11 mouse cellular contexts compared by ENCODE assay signal in the genomic region with DNA sequence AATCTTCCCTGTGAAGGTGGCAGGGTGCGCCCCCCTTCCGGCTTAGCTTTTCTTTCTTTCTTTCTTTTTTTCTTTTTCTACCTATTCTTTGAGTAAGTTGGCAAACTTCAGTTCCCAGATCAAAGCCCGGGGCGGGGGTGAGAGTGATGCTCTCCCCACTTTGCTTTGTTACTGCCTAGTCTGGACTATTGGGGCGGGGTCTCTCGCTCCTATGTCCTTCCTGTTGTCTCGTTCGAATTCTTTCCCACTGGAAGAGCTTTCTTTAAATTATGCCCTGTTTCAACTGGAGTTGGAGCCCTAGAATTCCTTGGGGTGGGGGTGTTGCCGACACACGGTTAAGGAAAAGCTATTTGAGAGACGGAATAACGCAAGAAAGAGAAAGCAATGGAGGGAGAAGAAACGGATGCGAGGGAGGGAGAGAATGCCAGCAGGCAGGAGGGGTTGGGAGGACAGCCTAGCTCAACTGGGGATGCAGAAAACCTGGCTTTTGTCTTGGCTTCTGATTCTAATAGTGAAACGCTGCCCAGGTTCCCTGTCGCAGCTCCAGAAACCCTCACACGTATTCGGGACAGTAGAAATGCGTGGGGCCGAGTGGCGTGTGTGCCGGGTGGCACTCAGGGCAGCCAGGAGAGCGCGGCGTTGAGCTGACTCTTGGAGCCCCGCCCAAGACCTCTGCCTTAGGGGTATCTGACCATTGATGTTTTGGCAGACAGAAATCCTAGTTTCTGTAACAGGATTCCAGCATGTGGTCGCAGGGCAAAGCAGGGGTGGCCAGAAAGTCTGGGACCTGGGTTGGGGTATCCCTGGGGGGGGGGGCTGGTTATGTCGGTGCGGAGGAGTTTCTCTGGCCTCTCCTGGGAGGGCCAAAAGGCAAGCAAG. TPM values are rescaled to one million over a fixed set of nuclear protein-coding genes. Genes with fewer than 3 reads are reported as not detected.
DNase-seq lines count a peak whose midpoint lies in the region; ATAC-seq and TF ChIP-seq lines count a peak whose summit lies in the region.
"Had no signal": no experiment of that assay in that cellular context is flagged by ENCODE, and none has a peak within 500 bp of the region (broad histone marks: within the 10 kb centered on the region; RNA-seq: fewer than 3 reads in every experiment).

No protein-coding gene starts in this region.

- H3K9ac ChIP-seq in lung, postnatal 0 days (replicated peaks; ENCODE audit: low read depth) = no peak overlapping the region

- H3K4me1 ChIP-seq in cerebellum, adult 2 months (ENCODE audit: control insufficient read depth, insufficient read depth, low read length) = no peaks in the 10 kb centered on the region
- H3K4me1 ChIP-seq in lung, postnatal 0 days (ENCODE audit: insufficient read depth, low read depth, low read length) = no peaks in the 10 kb centered on the region
- H3K4me1 ChIP-seq in limb, embryonic 10.5 days = peaks cover 28% of the 10 kb centered on the region

- peak overlapping the region; percentile 25; the same call in 1 of the 2 replicates for H3K4me2 ChIP-seq in lung, postnatal 0 days (replicated peaks; ENCODE audit: low read depth, low read length)

- no peak overlapping the region for H3K27ac ChIP-seq in cerebellum, adult 2 months (ENCODE audit: insufficient read depth, low read length)
- no peak overlapping the region for H3K27ac ChIP-seq in lung, postnatal 0 days (ENCODE audit: low read length)
- H3K27ac ChIP-seq in limb, embryonic 10.5 days = no peak overlapping the region
- H3K27ac ChIP-seq: macrophage had no signal

- no peak for TF ChIP-seq CTCF in cerebellum, adult 2 months (IDR thresholded peaks at IDR 0.05; ENCODE audit: borderline replicate concordance, insufficient read depth, low read depth, low read length)
- no peak for TF ChIP-seq CTCF in lung, postnatal 0 days (IDR thresholded peaks at IDR 0.05)

- H3K27me3 ChIP-seq in cerebellum, adult 2 months (ENCODE audit: control insufficient read depth, insufficient read depth, low read length) = peaks cover 6% of the 10 kb centered on the region; the same call in 1 of the 2 replicates
- peaks cover 33% of the 10 kb centered on the region for H3K27me3 ChIP-seq in lung, postnatal 0 days (replicated peaks; ENCODE audit: insufficient read depth, low read length)
- peaks cover 89% of the 10 kb centered on the region for H3K27me3 ChIP-seq in limb, embryonic 10.5 days (ENCODE audit: low read depth, poor library complexity, severe bottlenecking)

- no peak for TF ChIP-seq EP300 in lung, postnatal 0 days (IDR thresholded peaks at IDR 0.05)

- H3K9me3 ChIP-seq in lung, postnatal 0 days (ENCODE audit: low read length) = no peaks in the 10 kb centered on the region
- H3K9me3 ChIP-seq in limb, embryonic 10.5 days (replicated peaks) = no peaks in the 10 kb centered on the region

- WGBS in cerebellum, adult 2 months = 1% methylated on average over 29 of the region's 29 CpGs
- 2% methylated on average over 29 of the region's 29 CpGs for WGBS in lung, postnatal 0 days
- 2% methylated on average over 29 of the region's 29 CpGs for WGBS in limb, embryonic 10.5 days

- H3K4me3 ChIP-seq in cerebellum, adult 2 months (replicated peaks; ENCODE audit: insufficient read depth, low read depth, low read length) = peak overlapping the region; percentile 32
- H3K4me3 ChIP-seq in lung, postnatal 0 days (ENCODE audit: low read depth, low read length) = no peak overlapping the region
- H3K4me3 ChIP-seq in limb, embryonic 10.5 days = peak overlapping the region; percentile 36

- ATAC-seq in lung, postnatal 0 days = no peak

- DNase-seq in cerebellum, adult 2 months = no peak
- DNase-seq in cerebellum, adult 9-10 months = no peak
- DNase-seq in lung, postnatal 0 days (ENCODE audit: low spot score) = no peak
- no peak for DNase-seq in lung, postnatal 10 days
- DNase-seq in limb, embryonic 10.5 days (ENCODE audit: low spot score) = peak; percentile 39
- DNase-seq in retina, postnatal 1 day = peak; percentile 30
- DNase-seq in thymus, postnatal 0 days (ENCODE audit: low spot score) = no peak
- no peak for DNase-seq in cerebellum, adult 11-12 months
- DNase-seq: adrenal gland, postnatal 36 days had no signal

- no peaks in the 10 kb centered on the region for H3K36me3 ChIP-seq in lung, postnatal 0 days (ENCODE audit: insufficient read depth, low read length)
- no peaks in the 10 kb centered on the region for H3K36me3 ChIP-seq in limb, embryonic 10.5 days

- no peak for TF ChIP-seq POLR2A in cerebellum, adult 2 months (IDR thresholded peaks at IDR 0.05; ENCODE audit: borderline replicate concordance, insufficient read depth, low read length)

RNA-seq across cellular contexts. Expression of a gene that starts 1.8 kb away (rescaled TPM):
- polyA plus RNA-seq in cerebellum, adult 2 months (2012; rRNA removed) = 19.1 and 23.2 TPM in 2 replicates
- 0.17 and 0.20 TPM in 2 replicates for polyA plus RNA-seq in lung, postnatal 0 days (2015; fragmentation: Nextera tagmentation; extraction: Ambion mirVana)
- not detected in 2 replicates for polyA plus RNA-seq in limb, embryonic 10.5 days (2016; fragmentation: Nextera tagmentation; extraction: Ambion mirVana)
- 0.26 and 0.33 TPM in 2 replicates for polyA plus RNA-seq in thymus, postnatal 0 days (2015; fragmentation: Nextera tagmentation; extraction: Ambion mirVana)
- polyA plus RNA-seq: gonadal fat pad, adult 2 months; macrophage had no signal

Comparison
In these comparisons a context has a peak if more than half of its experiments do, and no peak if none do; other contexts are left out.
1. DNase-seq: peak in limb, embryonic 10.5 days (single experiment) and retina, postnatal 1 day (single experiment); none in cerebellum, adult 2 months (0 of 2), cerebellum, adult 9-10 months (single experiment), lung, postnatal 0 days (single experiment), lung, postnatal 10 days (single experiment), thymus, postnatal 0 days (single experiment) and cerebellum, adult 11-12 months (single experiment).
2. RNA of a gene that starts 1.8 kb away (polyA plus RNA-seq): 19.1 to 23.2 TPM in cerebellum, adult 2 months; 0.26 to 0.33 TPM in thymus, postnatal 0 days, 0.17 to 0.20 TPM in lung, postnatal 0 days and not detected in limb, embryonic 10.5 days; every median in the first group is over 10 times any median in the second.